Mouse (Mus musculus) T-cell, adult 66 days (primary cell): Measurements from ENCODE around the gene Mrpl12. TPM values are rescaled to one million over a fixed set of nuclear protein-coding genes. Genes with fewer than 3 reads are reported as not detected.

Source experiments
- total RNA-seq, 2 experiments: library from RNA; stranded (reverse); gene quantifications; 3 replicates in 1 of 2; 4 replicates in 1 of 2; pipeline ENCODE4 v1.2.4; 2023

The Mrpl12 gene
- total RNA-seq = 10 to 100 TPM; 39.9 to 42.8 TPM

GRCm38 (mm10) chr11:120484265-120484981 is at the start of gene Mrpl12:
TSS of gene Mrpl12 (plus strand) at chr11:120484613.

DNA sequence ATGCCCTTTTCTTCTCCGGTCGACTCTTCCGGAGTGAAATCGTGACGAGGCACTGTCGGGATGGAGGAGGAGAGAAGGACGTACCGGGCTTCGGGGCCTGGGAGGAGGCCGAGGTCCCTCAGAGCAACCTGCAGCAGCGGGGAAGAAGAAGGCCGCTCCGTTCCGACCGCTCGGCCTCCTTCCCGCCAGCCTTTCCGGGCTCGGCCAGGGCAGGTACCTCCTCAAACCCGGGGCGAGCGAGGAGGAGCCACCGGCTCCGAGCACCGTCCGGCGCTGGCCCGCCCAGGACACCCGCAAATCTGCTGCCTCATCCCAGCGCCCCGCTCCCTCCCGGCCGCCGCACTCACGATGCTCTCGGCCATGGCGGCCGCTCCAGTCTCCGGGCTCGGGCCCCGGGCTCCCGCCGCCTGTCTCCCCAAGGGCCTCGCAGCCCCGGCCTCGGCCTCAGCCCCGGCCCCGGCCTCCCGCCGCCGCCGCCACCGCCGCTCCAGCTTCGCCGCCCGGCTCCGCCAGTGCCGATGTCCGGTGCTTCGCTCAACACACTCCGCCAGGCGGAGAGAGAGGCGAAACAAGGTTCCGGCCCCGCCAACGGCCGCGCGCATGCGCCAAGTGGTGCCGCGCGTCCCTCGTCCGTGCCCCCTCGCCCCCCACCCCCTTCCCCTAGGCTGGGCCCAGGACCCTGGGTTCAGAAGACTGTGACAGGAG is 47.1 kb upstream of the Mrpl12 start, which contains the start of gene Nploc4:
Gene Nploc4 (minus strand): TSS at position 557 of the 705 bp plus-strand sequence.

GRCm38 (mm10) chr11:120442344-120442743 is 42.1 kb upstream of the Mrpl12 start, which contains the start of gene Tspan10:
TSS of gene Tspan10 (plus strand) at chr11:120442644.

GRCm38 (mm10) chr11:120453306-120453705 is 31.1 kb upstream of the Mrpl12 start, which contains the start of gene Pde6g:
TSS of gene Pde6g (minus strand) at chr11:120453500.

GRCm38 (mm10) chr11:120457772-120458751 is 26.4 kb upstream of the Mrpl12 start, which contains the start of the genes Oxld1 and Ccdc137:
TSS of gene Oxld1 (minus strand) at chr11:120458068.
TSS of gene Ccdc137 (plus strand) at chr11:120458115.

DNA sequence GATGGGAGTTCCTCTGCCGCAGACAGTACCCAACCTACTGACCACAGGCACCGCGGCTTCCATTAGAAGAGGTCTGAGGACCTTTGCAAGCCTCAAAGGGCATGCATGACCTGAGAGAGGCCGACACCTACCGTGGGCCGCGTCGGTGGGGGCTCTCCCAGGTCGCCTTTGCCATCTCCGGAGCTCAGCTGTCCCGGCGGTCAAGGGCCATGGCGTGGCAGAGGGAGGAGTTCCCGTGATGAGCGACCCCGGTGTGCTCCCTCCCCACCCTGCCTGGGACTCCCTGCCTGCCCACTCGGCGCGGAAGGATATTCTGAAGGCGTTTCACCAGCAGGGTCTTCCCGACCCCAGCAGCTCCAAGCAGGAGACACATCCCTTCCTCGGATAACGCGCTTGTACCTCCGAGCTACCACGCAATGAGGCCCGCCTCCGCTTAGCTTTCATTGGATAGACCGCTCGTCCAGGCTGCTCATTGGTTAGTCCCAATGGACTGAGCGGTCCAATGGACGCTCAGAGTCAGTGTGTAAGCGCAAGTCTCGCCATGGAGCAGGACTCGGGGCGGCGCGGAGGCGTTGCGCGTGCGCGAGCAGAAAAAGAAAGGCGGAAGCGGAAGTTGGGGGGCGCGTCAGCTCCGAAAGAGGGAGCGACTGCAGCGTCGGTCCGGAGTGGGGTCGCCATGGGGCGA is 17.2 kb upstream of the Mrpl12 start, which contains the start of gene Arl16:
Gene Arl16 (minus strand): TSS at position 557 of the 685 bp plus-strand sequence.

GRCm38 (mm10) chr11:120491317-120492023 is 7.1 kb downstream of the Mrpl12 start, which contains the start of gene Slc25a10:
TSS of gene Slc25a10 (plus strand) at chr11:120491840.

DNA sequence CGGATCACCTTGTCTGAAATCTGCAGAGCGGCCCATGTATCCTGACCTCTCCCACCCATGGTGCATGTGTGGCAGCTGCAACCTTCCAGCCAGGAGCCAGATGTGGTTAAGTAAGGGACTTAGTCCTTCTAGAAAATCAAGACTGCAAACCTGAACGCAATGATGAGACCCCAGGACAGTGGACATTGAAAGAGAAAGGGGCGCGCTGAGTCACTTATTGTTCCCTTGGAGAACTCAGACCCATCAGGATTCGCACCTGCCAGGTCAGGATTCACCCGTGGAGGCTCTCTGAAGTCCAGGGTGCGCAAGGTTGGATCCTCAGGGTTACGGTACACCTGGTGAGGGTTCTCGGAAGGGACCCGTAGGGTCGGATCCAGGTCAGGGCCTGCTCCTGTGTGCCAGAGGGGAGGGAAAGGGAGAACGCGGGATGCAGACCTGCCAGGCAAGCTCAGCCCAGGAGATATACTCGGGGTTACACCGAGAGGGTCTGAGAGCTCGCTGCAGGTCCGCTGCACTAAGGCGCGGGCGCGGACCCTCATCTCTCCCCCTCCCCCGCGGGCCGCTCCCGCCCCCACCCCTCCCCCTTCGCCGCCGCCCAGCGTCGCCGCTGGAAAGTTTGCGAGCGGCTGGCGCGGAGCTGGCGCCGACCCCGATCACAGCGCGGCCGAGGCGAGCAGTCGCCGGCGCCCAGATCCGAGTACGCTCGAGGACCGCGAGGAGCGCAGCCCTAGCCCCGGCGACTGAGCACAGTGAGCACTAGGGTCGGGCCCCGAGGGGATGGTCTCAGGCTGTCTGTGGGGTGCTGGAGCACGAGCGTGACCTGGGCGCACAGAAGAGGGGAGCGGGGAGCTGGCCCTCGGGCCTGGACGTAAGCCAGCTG is 45.9 kb downstream of the Mrpl12 start, which contains the start of gene Gcgr:
Gene Gcgr (plus strand): TSS at position 615 of the 880 bp plus-strand sequence.

Other genes starting within 250 kb of the Mrpl12 start
- 1,000 to 10,000 TPM; 1,363 to 1,496 TPM for gene Actg1, start 136.1 kb upstream of the Mrpl12 start, total RNA-seq
- gene Fscn2, start 123.1 kb upstream of the Mrpl12 start, total RNA-seq = under 1 TPM in 1 of 2 experiments, not detected in 1; 0.99 TPM
- 10 to 100 TPM; 24.9 to 26.5 TPM for gene Faap100, start 105.8 kb upstream of the Mrpl12 start, total RNA-seq
- gene Nploc4, start 46.9 kb upstream of the Mrpl12 start, total RNA-seq = 10 to 100 TPM; 61.3 to 61.5 TPM
- gene Tspan10, start 42.0 kb upstream of the Mrpl12 start, total RNA-seq = 10 to 100 TPM; 10.1 to 87.3 TPM
- under 1 TPM in 1 of 2 experiments, not detected in 1; 0.55 TPM for gene Pde6g, start 31.1 kb upstream of the Mrpl12 start, total RNA-seq
- 1 to 10 TPM; 6.0 TPM for gene Oxld1, start 26.5 kb upstream of the Mrpl12 start, total RNA-seq
- gene Ccdc137, start 26.5 kb upstream of the Mrpl12 start, total RNA-seq = 10 to 100 TPM; 33.7 to 40.9 TPM
- 10 to 100 TPM; 14.0 to 17.5 TPM for gene Arl16, start 17.0 kb upstream of the Mrpl12 start, total RNA-seq
- gene Slc25a10, start 7.2 kb downstream of the Mrpl12 start, total RNA-seq = 10 to 100 TPM; 11.3 to 13.5 TPM
- gene Gcgr, start 46.1 kb downstream of the Mrpl12 start, total RNA-seq = not detected
- gene Mcrip1, start 65.1 kb downstream of the Mrpl12 start, total RNA-seq = 10 to 100 TPM; 41.4 to 41.6 TPM
- gene Ppp1r27, start 66.5 kb downstream of the Mrpl12 start, total RNA-seq = not detected
- gene P4hb, start 88.6 kb downstream of the Mrpl12 start, total RNA-seq = 100 to 1,000 TPM; 159 to 168 TPM
- gene Arhgdia, start 97.0 kb downstream of the Mrpl12 start, total RNA-seq = 100 to 1,000 TPM; 410 to 436 TPM
- gene Alyref, start 113.8 kb downstream of the Mrpl12 start, total RNA-seq = 100 to 1,000 TPM; 112 to 138 TPM
- gene Anapc11, start 113.8 kb downstream of the Mrpl12 start, total RNA-seq = 10 to 100 TPM; 80.1 to 83.9 TPM
- 1 to 10 TPM; 2.4 to 4.5 TPM for gene Npb, start 123.9 kb downstream of the Mrpl12 start, total RNA-seq
- gene Pcyt2, start 133.3 kb downstream of the Mrpl12 start, total RNA-seq = 100 to 1,000 TPM; 131 to 143 TPM
- gene Sirt7, start 140.6 kb downstream of the Mrpl12 start, total RNA-seq = 100 to 1,000 TPM; 132 to 138 TPM
- 10 to 100 TPM; 26.8 to 34.7 TPM for gene Mafg, start 149.0 kb downstream of the Mrpl12 start, total RNA-seq
- gene Pycr1, start 159.2 kb downstream of the Mrpl12 start, total RNA-seq = 1 to 10 TPM; 1.8 to 2.8 TPM
- not detected for gene Myadml2, start 163.5 kb downstream of the Mrpl12 start, total RNA-seq
- not detected for gene Notum, start 176.6 kb downstream of the Mrpl12 start, total RNA-seq
- 100 to 1,000 TPM; 100 to 106 TPM for gene Aspscr1, start 188.4 kb downstream of the Mrpl12 start, total RNA-seq
- 10 to 100 TPM; 32.7 to 35.1 TPM for gene Cenpx, start 229.1 kb downstream of the Mrpl12 start, total RNA-seq
- gene Lrrc45, start 229.3 kb downstream of the Mrpl12 start, total RNA-seq = 10 to 100 TPM; 32.4 to 37.7 TPM
- 1 to 10 TPM in 1 of 2 experiments, not detected in 1; 1.4 TPM for gene Rac3, start 236.9 kb downstream of the Mrpl12 start, total RNA-seq
- gene Dcxr, start 242.7 kb downstream of the Mrpl12 start, total RNA-seq = under 1 TPM in 1 of 2 experiments, not detected in 1; 0.89 TPM
- gene Cbr2, start 247.5 kb downstream of the Mrpl12 start, total RNA-seq = not detected